Mouse (Mus musculus) CD8-positive naive resting alpha-beta T cell, adult 2 months (primary cell): ENCODE measurements around the gene Bank1.
"Not testable (repeated sequence)": the region's sequence is repeated elsewhere in the genome, so short reads cannot be mapped to it uniquely, and the experiment has no call there.

Experiments
- DNase-seq, 2 experiments: peaks; one replicate each; pipeline ENCODE4 v3.0.0; 2022; ENCODE audit warnings: low read depth in 2 of 2, low spot score in 2 of 2

Gene Bank1

GRCm38 (mm10) chr3:136325783-136326182 is at the start of gene Bank1:
Bank1 (minus strand) TSS chr3:136326066.
- no peak for DNase-seq

- no peak for DNase-seq
These were observed 44.0 kb upstream of the Bank1 start for GRCm38 (mm10) chr3:136369916-136370315.

GRCm38 (mm10) chr3:136369466-136369865 is 43.6 kb upstream of the Bank1 start:
- DNase-seq = no peak

- DNase-seq = no peak
These were observed 42.7 kb upstream of the Bank1 start for GRCm38 (mm10) chr3:136368505-136368999.

GRCm38 (mm10) chr3:136349690-136350089 is 23.8 kb upstream of the Bank1 start:
- DNase-seq = no peak

GRCm38 (mm10) chr3:136348611-136349010 is 22.7 kb upstream of the Bank1 start:
- no peak for DNase-seq

- no peak for DNase-seq
These were observed 21.4 kb upstream of the Bank1 start for GRCm38 (mm10) chr3:136347277-136347676.

GRCm38 (mm10) chr3:136341911-136342310 is 16.0 kb upstream of the Bank1 start:
- no peak for DNase-seq

- no peak for DNase-seq
These were observed 14.0 kb upstream of the Bank1 start for GRCm38 (mm10) chr3:136339896-136340295.

- no peak for DNase-seq
These were observed 5.3 kb upstream of the Bank1 start for GRCm38 (mm10) chr3:136331135-136331534.

GRCm38 (mm10) chr3:136330043-136330442 is 4.2 kb upstream of the Bank1 start:
- no peak for DNase-seq

- no peak for DNase-seq
These were observed 3.3 kb upstream of the Bank1 start for GRCm38 (mm10) chr3:136329133-136329532.

GRCm38 (mm10) chr3:136324716-136325115 is 1.1 kb downstream of the Bank1 start:
- DNase-seq = not testable (repeated sequence)

- DNase-seq = no peak
These were observed 3.9 kb downstream of the Bank1 start for GRCm38 (mm10) chr3:136321936-136322335.

GRCm38 (mm10) chr3:136308487-136308886 is 17.4 kb downstream of the Bank1 start:
- DNase-seq = no peak

GRCm38 (mm10) chr3:136306564-136307158 is 19.2 kb downstream of the Bank1 start:
- DNase-seq = no peak

- DNase-seq = no peak
These were observed 23.3 kb downstream of the Bank1 start for GRCm38 (mm10) chr3:136302541-136302940.

- not testable (repeated sequence) for DNase-seq
These were observed 25.1 kb downstream of the Bank1 start for GRCm38 (mm10) chr3:136300810-136301209.

- DNase-seq = no peak
These were observed 28.5 kb downstream of the Bank1 start for GRCm38 (mm10) chr3:136297355-136297754.

GRCm38 (mm10) chr3:136295250-136295649 is 30.6 kb downstream of the Bank1 start:
- no peak for DNase-seq

- DNase-seq = no peak
These were observed 38.0 kb downstream of the Bank1 start for GRCm38 (mm10) chr3:136287883-136288282.

- DNase-seq = no peak
These were observed 60.8 kb downstream of the Bank1 start for GRCm38 (mm10) chr3:136264969-136265595.

- no peak for DNase-seq
These were observed 68.1 kb downstream of the Bank1 start for GRCm38 (mm10) chr3:136257761-136258160.
